Mouse (Mus musculus): ENCODE measurements around the gene Nipal4.
"Not testable (repeated sequence)": the region's sequence is repeated elsewhere in the genome, so short reads cannot be mapped to it uniquely, and the experiment has no call there.

The Nipal4 gene

GRCm38 (mm10) chr11:46165866-46166585 is at the start of gene Nipal4:
Nipal4 (minus strand) TSS chr11:46166508.
- peak; percentile 6 for DNase-seq

GRCm38 (mm10) chr11:46215354-46215753 is 49.0 kb upstream of the Nipal4 start:
- DNase-seq = peak; percentile 73

- DNase-seq = no peak
Measured at GRCm38 (mm10) chr11:46214368-46215230, 48.3 kb upstream of the Nipal4 start.

GRCm38 (mm10) chr11:46213844-46214243 is 47.5 kb upstream of the Nipal4 start:
- no peak for DNase-seq

GRCm38 (mm10) chr11:46211858-46212257 is 45.5 kb upstream of the Nipal4 start:
- no peak for DNase-seq

- no peak for DNase-seq
Measured at GRCm38 (mm10) chr11:46209884-46210283, 43.6 kb upstream of the Nipal4 start.

GRCm38 (mm10) chr11:46205639-46206409 is 39.5 kb upstream of the Nipal4 start:
- no peak for DNase-seq

GRCm38 (mm10) chr11:46204841-46205240 is 38.5 kb upstream of the Nipal4 start:
- no peak for DNase-seq

GRCm38 (mm10) chr11:46202547-46202887 is 36.2 kb upstream of the Nipal4 start:
- DNase-seq = no peak

- DNase-seq = peak; percentile 82
Measured at GRCm38 (mm10) chr11:46201636-46202546, 35.6 kb upstream of the Nipal4 start.

- no peak for DNase-seq
Measured at GRCm38 (mm10) chr11:46200664-46201063, 34.4 kb upstream of the Nipal4 start.

GRCm38 (mm10) chr11:46194175-46194574 is 27.9 kb upstream of the Nipal4 start:
- no peak for DNase-seq

- DNase-seq = no peak
Measured at GRCm38 (mm10) chr11:46188283-46188682, 22.0 kb upstream of the Nipal4 start.

- peak; percentile 67 for DNase-seq
Measured at GRCm38 (mm10) chr11:46185486-46185885, 19.2 kb upstream of the Nipal4 start.

GRCm38 (mm10) chr11:46184946-46185345 is 18.6 kb upstream of the Nipal4 start:
- no peak for DNase-seq

GRCm38 (mm10) chr11:46182031-46182430 is 15.7 kb upstream of the Nipal4 start:
- not testable (repeated sequence) for DNase-seq

GRCm38 (mm10) chr11:46177246-46178043 is 11.1 kb upstream of the Nipal4 start:
- DNase-seq = no peak

GRCm38 (mm10) chr11:46176155-46176554 is 9.8 kb upstream of the Nipal4 start:
- DNase-seq = no peak

GRCm38 (mm10) chr11:46172128-46172527 is 5.8 kb upstream of the Nipal4 start:
- DNase-seq = no peak

GRCm38 (mm10) chr11:46169908-46170307 is 3.6 kb upstream of the Nipal4 start:
- DNase-seq = peak; percentile 37

- no peak for DNase-seq
Measured at GRCm38 (mm10) chr11:46168506-46168905, 2.2 kb upstream of the Nipal4 start.

Data from right cerebral cortex, adult 18-20 months (tissue).